Mouse (Mus musculus) urinary bladder, postnatal 4 days (tissue): ENCODE measurements around the gene Crhr1.

ENCODE experiments used
- DNase-seq, 2 experiments: peaks; one replicate each; pipeline ENCODE4 v3.0.0; 2021 to 2022; ENCODE audit warnings: low spot score in 2 of 2

Crhr1 gene

GRCm38 (mm10) chr11:104133442-104133983, 858 bp downstream of the Crhr1 start:
- DNase-seq: no peak

- DNase-seq: no peak
These were observed 6.3 kb downstream of the Crhr1 start for GRCm38 (mm10) chr11:104138976-104139375.

- DNase-seq: no peak
These were observed 12.3 kb downstream of the Crhr1 start for GRCm38 (mm10) chr11:104144930-104145329.

- DNase-seq: no peak
These were observed 16.1 kb downstream of the Crhr1 start for GRCm38 (mm10) chr11:104148787-104149186.

- DNase-seq: no peak
These were observed 18.3 kb downstream of the Crhr1 start for GRCm38 (mm10) chr11:104150911-104151310.

GRCm38 (mm10) chr11:104154332-104154731, 21.7 kb downstream of the Crhr1 start:
- no peak for DNase-seq

- DNase-seq: no peak
These were observed 22.4 kb downstream of the Crhr1 start for GRCm38 (mm10) chr11:104154820-104155635.

- no peak for DNase-seq
These were observed 23.2 kb downstream of the Crhr1 start for GRCm38 (mm10) chr11:104155899-104156298.

GRCm38 (mm10) chr11:104156391-104156790, 23.7 kb downstream of the Crhr1 start:
- DNase-seq: no peak

GRCm38 (mm10) chr11:104157603-104158259, 25.1 kb downstream of the Crhr1 start:
- no peak for DNase-seq

- no peak for DNase-seq
These were observed 25.7 kb downstream of the Crhr1 start for GRCm38 (mm10) chr11:104158260-104158907.

- no peak for DNase-seq
These were observed 27.2 kb downstream of the Crhr1 start for GRCm38 (mm10) chr11:104159769-104160272.

GRCm38 (mm10) chr11:104161153-104161552, 28.5 kb downstream of the Crhr1 start:
- no peak for DNase-seq

GRCm38 (mm10) chr11:104164257-104164656, 31.6 kb downstream of the Crhr1 start:
- DNase-seq: no peak

GRCm38 (mm10) chr11:104171281-104171781, 38.7 kb downstream of the Crhr1 start:
- DNase-seq: peak; percentile 28 to 71

GRCm38 (mm10) chr11:104178893-104179292, 46.2 kb downstream of the Crhr1 start:
- DNase-seq: no peak

GRCm38 (mm10) chr11:104179804-104180203, 47.1 kb downstream of the Crhr1 start:
- DNase-seq: no peak

GRCm38 (mm10) chr11:104182141-104182540, 49.5 kb downstream of the Crhr1 start:
- DNase-seq: no peak

- DNase-seq: no peak
These were observed 53.6 kb downstream of the Crhr1 start, which contains the start of gene Sppl2c for GRCm38 (mm10) chr11:104186135-104186836. Gene Sppl2c (plus strand): TSS chr11:104186327.

- no peak for DNase-seq
These were observed 54.1 kb downstream of the Crhr1 start for GRCm38 (mm10) chr11:104186837-104187150.

GRCm38 (mm10) chr11:104187766-104188165, 55.1 kb downstream of the Crhr1 start:
- no peak for DNase-seq
